Mouse (Mus musculus) C2C12 (cell line): ENCODE data around the gene Fastk.

Source experiments
- CEBPB ChIP-seq: IDR thresholded peaks from one replicate; pipeline ENCODE4 v1.6.1; 2011; ENCODE audit warnings: low read depth, mild to moderate bottlenecking, control low read depth, moderate library complexity
- CTCF ChIP-seq: IDR thresholded peaks from one replicate; pipeline ENCODE4 v1.5.1; 2011; ENCODE audit not compliant: control insufficient read depth, insufficient read depth, insufficient read length
- FOSL1 ChIP-seq: IDR thresholded peaks from one replicate; pipeline ENCODE4 v1.8.0; 2011; ENCODE audit warnings: mild to moderate bottlenecking, low read length; ENCODE audit not compliant: poor library complexity, insufficient read depth, severe bottlenecking
- MAX ChIP-seq: IDR thresholded peaks from one replicate; pipeline ENCODE4 v1.6.1; 2011; ENCODE audit warnings: mild to moderate bottlenecking, control low read depth
- MYOD1 ChIP-seq: IDR thresholded peaks from one replicate; pipeline ENCODE4 v1.6.1; 2011; ENCODE audit warnings: low read depth; ENCODE audit not compliant: control insufficient read depth, insufficient read length
- MYOG ChIP-seq: IDR thresholded peaks from one replicate; pipeline ENCODE4 v1.6.1; 2011; ENCODE audit not compliant: control insufficient read depth, insufficient read length; ENCODE audit errors: extremely low read depth
- USF1 ChIP-seq: IDR thresholded peaks from one replicate; pipeline ENCODE4 v1.6.1; 2011; ENCODE audit warnings: low read depth, mild to moderate bottlenecking, control low read depth, moderate library complexity

GRCm38 (mm10) chr5:24446630-24447029 lies 1.5 kb upstream of the Fastk start:
- no peak for TF ChIP-seq MYOD1
- no peak for TF ChIP-seq CTCF
- TF ChIP-seq MAX: no peak
- no peak for TF ChIP-seq MYOG
- TF ChIP-seq USF1: no peak
- no peak for TF ChIP-seq CEBPB
- no peak for TF ChIP-seq FOSL1
